Mouse (Mus musculus): Measurements from ENCODE around the gene Mup15.
"Not testable (repeated sequence)": the region's sequence is repeated elsewhere in the genome, so short reads cannot be mapped to it uniquely, and the experiment has no call there.

Gene Mup15

DNA sequence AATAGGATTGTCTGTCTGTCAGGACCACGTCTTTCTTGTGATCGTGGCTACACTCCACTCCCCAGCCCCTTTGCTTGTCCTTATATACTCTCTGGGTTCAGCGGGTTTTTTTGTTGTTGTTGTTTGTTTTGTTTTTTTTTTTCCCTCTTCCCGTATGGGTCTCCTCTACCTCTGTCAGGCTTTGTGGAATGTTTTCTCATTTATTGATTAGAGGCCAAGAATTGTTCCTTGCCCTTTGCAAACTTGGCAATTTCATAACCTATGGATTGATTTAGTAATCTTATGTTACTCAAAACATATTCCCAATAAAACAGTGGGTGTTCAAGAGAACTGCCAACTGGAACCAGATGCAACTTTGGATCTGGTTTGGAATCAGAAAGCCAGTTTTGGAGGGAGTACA lies at the start of gene Mup15:
Gene Mup15, minus strand, starts transcription at position 101 of the 400 bp plus-strand sequence.
- not testable (repeated sequence) for DNase-seq (ENCODE audit: low spot score)
